Mouse (Mus musculus): Measurements from ENCODE around the gene Gcnt2.

- TF ChIP-seq CTCF (IDR thresholded peaks at IDR 0.05; ENCODE audit: extremely low read depth, insufficient read depth, insufficient read length, insufficient replicate concordance) = no peak
- no peak for TF ChIP-seq POLR2A (IDR thresholded peaks at IDR 0.05; ENCODE audit: low read depth, low read length)
Observed at GRCm38 (mm10) chr13:40921326-40922059, 61.9 kb downstream of the Gcnt2 start.

All from spleen, adult 2 months (tissue).